Mouse (Mus musculus) heart, embryonic 16.5 days (tissue): ENCODE results near the gene Slc23a4. TPM values are rescaled to one million over a fixed set of nuclear protein-coding genes. Genes with fewer than 3 reads are reported as not detected.

ENCODE experiments used
- ATAC-seq: fragments of 200-750 bp; cut with Nextera tagmentation; replicated peaks from 2 replicates; pipeline ENCODE4 v1.8.0; 2017; ENCODE audit warnings: moderate number of reproducible peaks; ENCODE audit not compliant: insufficient read depth, low FRiP score; ENCODE audit errors: extremely low read depth
- H3K27ac ChIP-seq: fragments of 300-500 bp; sonication (generic); 2 replicates; pipeline ENCODE4 v1.5.1; 2014; ENCODE audit warnings: mild to moderate bottlenecking, low read length, control low read depth, moderate library complexity
- H3K27me3 ChIP-seq: fragments of 300-500 bp; sonication (generic); 2 replicates; pipeline ENCODE4 v1.6.1; 2014; ENCODE audit warnings: low read length, mixed read lengths; ENCODE audit not compliant: control insufficient read depth, insufficient read depth
- H3K36me3 ChIP-seq: fragments of 300-500 bp; sonication (generic); 2 replicates; pipeline ENCODE4 v1.6.1; 2014; ENCODE audit not compliant: control insufficient read depth, insufficient read depth
- H3K4me1 ChIP-seq: fragments of 300-500 bp; sonication (generic); 2 replicates; pipeline ENCODE4 v1.6.1; 2014; ENCODE audit warnings: low read length, mixed read lengths; ENCODE audit not compliant: control insufficient read depth, insufficient read depth
- H3K4me2 ChIP-seq: fragments of 300-500 bp; sonication (generic); 2 replicates; pipeline ENCODE4 v1.6.1; 2014; ENCODE audit warnings: low read depth, mild to moderate bottlenecking, control low read depth, low read length
- H3K4me3 ChIP-seq: fragments of 300-500 bp; sonication (generic); 2 replicates; pipeline ENCODE4 v1.5.1; 2014; ENCODE audit warnings: mild to moderate bottlenecking, control low read depth, low read length
- H3K9ac ChIP-seq: fragments of 300-500 bp; sonication (generic); 2 replicates; pipeline ENCODE4 v1.6.1; 2014; ENCODE audit warnings: low read length, control low read depth
- H3K9me3 ChIP-seq: fragments of 300-500 bp; sonication (generic); replicated peaks from 2 replicates; pipeline ENCODE4 v1.6.1; 2016; ENCODE audit warnings: low read length; ENCODE audit not compliant: control insufficient read depth
- WGBS: fragments of 180-500 bp; shearing (Covaris S2); extraction: QIAGEN DNeasy Blood & Tissue Kit; methylation state at CpG from one replicate; pipeline ENCODE4 v1.1.7; 2014; 5-methylcytosine and 5-hydroxymethylcytosine counted together
- polyA plus RNA-seq: library from polyadenylated mRNA; unstranded; fragments of >200 nt; fragmentation: Nextera tagmentation; extraction: Ambion mirVana; gene quantifications from 2 replicates; pipeline ENCODE4 v1.2.1, GENCODE M21; 2015

Slc23a4 gene
- polyA plus RNA-seq, 1 experiment from 2014 or later, result 1.7 TPM

DNA sequence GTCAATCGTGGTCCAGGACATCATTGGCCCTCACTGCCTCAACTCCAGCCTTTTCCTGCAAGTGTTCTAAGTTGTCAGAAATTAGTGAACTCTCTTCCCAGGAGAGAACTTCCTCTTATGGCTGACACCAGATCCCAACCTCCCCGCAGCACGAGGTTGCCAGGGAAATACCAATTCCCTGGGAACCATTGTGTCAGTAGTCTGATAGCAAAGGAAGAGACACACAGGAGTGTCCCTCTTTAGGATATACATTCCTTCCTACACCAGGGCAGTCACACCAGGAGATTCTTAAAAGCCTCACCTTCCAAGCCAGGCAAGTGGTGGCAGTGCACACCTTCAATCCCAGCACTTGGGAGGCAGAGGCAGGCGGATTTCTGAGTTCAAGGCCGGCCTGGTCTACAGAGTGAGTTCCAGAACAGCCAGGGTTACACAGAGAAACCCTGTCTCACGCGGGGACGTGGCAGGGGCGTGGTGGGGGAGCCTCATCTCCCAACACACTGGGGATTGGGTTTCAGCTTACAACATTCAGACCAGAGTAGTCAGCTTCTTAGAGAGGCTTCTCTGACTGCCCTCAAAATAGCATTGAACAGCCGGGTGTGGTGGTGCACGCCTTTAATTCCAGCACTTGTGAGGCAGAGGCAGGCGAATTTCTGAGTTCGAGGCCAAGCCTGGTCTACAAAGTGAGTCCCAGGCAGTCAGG is 74.7 kb downstream of the Slc23a4 start:
- WGBS, result 80% methylated on average over 13 of the region's 13 CpGs
- Histone ChIP-seq H3K27me3 (no peaks in the 10 kb centered on the region), H3K36me3 (0 out of 2 replicates have a peak, but pooled peaks cover 2% of the 10 kb centered on the region), H3K4me3 (no peak overlapping the region), H3K4me1 (peaks cover 12% of the 10 kb centered on the region), H3K9me3 (no peaks in the 10 kb centered on the region), H3K9ac (no peak overlapping the region), H3K4me2 (no peak overlapping the region), H3K27ac (no peak overlapping the region)
- no peak for ATAC-seq

DNA sequence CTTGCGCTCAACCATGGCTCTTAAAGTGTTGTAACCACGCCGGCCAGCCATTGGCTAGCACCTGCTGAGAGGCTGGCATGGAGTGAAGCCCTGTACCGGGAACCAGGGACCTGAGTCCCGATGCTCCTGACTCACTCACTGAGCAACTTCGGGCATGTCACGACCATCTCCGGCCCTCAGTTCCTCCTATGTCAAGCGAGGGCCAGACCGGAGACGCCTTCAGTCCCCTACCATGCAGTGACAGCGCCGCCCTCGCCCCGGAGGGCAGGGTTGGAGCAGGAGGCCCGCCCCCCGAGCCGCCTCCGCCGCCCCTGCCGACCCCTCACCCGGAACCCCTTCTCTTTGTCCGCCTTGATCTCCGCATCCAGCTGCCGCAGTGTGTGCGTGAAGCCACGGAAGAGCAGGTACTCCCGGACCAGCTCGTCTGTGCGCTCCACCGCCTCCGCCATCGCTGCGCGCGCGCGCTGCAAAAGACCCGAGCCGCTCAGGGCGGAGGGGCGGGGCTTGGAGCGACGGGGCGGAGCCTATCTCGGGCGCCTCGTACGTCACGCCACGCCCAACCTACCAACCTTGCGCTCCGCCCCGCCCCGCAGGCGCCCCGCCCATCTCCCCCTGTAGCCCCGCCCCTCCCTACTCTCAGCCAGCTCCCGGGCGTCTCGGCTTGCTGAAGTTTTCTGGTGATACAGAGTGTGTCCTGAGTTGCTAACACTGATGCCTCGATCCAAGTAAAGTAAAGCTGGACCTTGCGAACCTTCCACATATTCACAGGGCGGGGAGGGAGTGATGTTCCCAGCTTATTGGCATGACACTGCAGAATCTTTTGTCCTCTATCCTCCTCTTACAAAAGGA is 77.6 kb downstream of the Slc23a4 start, which contains the start of gene Wdr91:
TSS of gene Wdr91 (minus strand) at position 506 of the 849 bp plus-strand sequence.
- Histone ChIP-seq H3K4me2 (peak within 1 kb of the TSS; percentile 77), H3K36me3 (peaks cover 19% of the 10 kb centered on the region), H3K9me3 (no peaks in the 10 kb centered on the region), H3K27me3 (no peaks in the 10 kb centered on the region), H3K27ac (peak within 1 kb of the TSS; percentile 87), H3K4me3 (peak within 1 kb of the TSS; percentile 83), H3K9ac (peak within 1 kb of the TSS; percentile 80), H3K4me1 (peaks cover 16% of the 10 kb centered on the region)
- under 1% methylated on average over 63 of the region's 64 CpGs for WGBS
- ATAC-seq, result peak; percentile 95

- Histone ChIP-seq H3K4me1 (peaks cover 16% of the 10 kb centered on the region), H3K9ac (peak overlapping the region; percentile 80), H3K36me3 (peaks cover 23% of the 10 kb centered on the region), H3K4me2 (peak overlapping the region; percentile 75), H3K27ac (peak overlapping the region; percentile 87), H3K9me3 (no peaks in the 10 kb centered on the region), H3K27me3 (no peaks in the 10 kb centered on the region), H3K4me3 (peak overlapping the region; percentile 83)
- 35% methylated on average over 8 of the region's 8 CpGs for WGBS
- ATAC-seq, result no peak
Measured at GRCm38 (mm10) chr6:34909631-34910345, 78.4 kb downstream of the Slc23a4 start.

- H3K9ac ChIP-seq, result no peak overlapping the region; the same call in 1 of the 2 replicates
- 77% methylated on average over 18 of the region's 18 CpGs for WGBS
- no peak for ATAC-seq
Measured at GRCm38 (mm10) chr6:34907696-34908260, 80.4 kb downstream of the Slc23a4 start.

GRCm38 (mm10) chr6:34907121-34907614 is 81.0 kb downstream of the Slc23a4 start:
- no peak overlapping the region for H3K4me3 ChIP-seq
- H3K36me3 ChIP-seq, result peaks cover 23% of the 10 kb centered on the region
- no peak for ATAC-seq

More at GRCm38 (mm10) chr6:34907696-34908260, 80.4 kb downstream of the Slc23a4 start:
- no peaks in the 10 kb centered on the region for H3K27me3 ChIP-seq
- no peak overlapping the region for H3K4me3 ChIP-seq
- H3K9me3 ChIP-seq, result no peaks in the 10 kb centered on the region
- peaks cover 23% of the 10 kb centered on the region for H3K36me3 ChIP-seq
- H3K4me1 ChIP-seq, result peaks cover 29% of the 10 kb centered on the region
- no peak overlapping the region for H3K27ac ChIP-seq
- no peak overlapping the region for H3K4me2 ChIP-seq

GRCm38 (mm10) chr6:34906661-34907060 is 81.5 kb downstream of the Slc23a4 start:
- peaks cover 23% of the 10 kb centered on the region for H3K36me3 ChIP-seq
- H3K9me3 ChIP-seq, result no peaks in the 10 kb centered on the region
- no peak overlapping the region for H3K9ac ChIP-seq
- peaks cover 40% of the 10 kb centered on the region for H3K4me1 ChIP-seq
- H3K27ac ChIP-seq, result no peak overlapping the region
- no peaks in the 10 kb centered on the region for H3K27me3 ChIP-seq
- no peak overlapping the region for H3K4me3 ChIP-seq
- WGBS, result 89% methylated on average over 4 of the region's 4 CpGs
- no peak overlapping the region for H3K4me2 ChIP-seq
- ATAC-seq, result no peak

More at GRCm38 (mm10) chr6:34907121-34907614, 81.0 kb downstream of the Slc23a4 start:
- Histone ChIP-seq H3K4me1 (peaks cover 35% of the 10 kb centered on the region), H3K9ac (no peak overlapping the region), H3K9me3 (no peaks in the 10 kb centered on the region), H3K27ac (no peak overlapping the region), H3K27me3 (no peaks in the 10 kb centered on the region), H3K4me2 (no peak overlapping the region)
- WGBS, result 69% methylated on average over 2 of the region's 2 CpGs

- peaks cover 26% of the 10 kb centered on the region for H3K36me3 ChIP-seq
- no peak overlapping the region for H3K4me3 ChIP-seq
- no peak overlapping the region for H3K27ac ChIP-seq
- peaks cover 41% of the 10 kb centered on the region for H3K4me1 ChIP-seq
- H3K9me3 ChIP-seq, result no peaks in the 10 kb centered on the region
- no peak overlapping the region for H3K9ac ChIP-seq
- ATAC-seq, result no peak
- H3K4me2 ChIP-seq, result no peak overlapping the region
- WGBS, result 74% methylated on average over 2 of the region's 2 CpGs
- H3K27me3 ChIP-seq, result no peaks in the 10 kb centered on the region
Measured at GRCm38 (mm10) chr6:34906125-34906524, 82.1 kb downstream of the Slc23a4 start.

DNA sequence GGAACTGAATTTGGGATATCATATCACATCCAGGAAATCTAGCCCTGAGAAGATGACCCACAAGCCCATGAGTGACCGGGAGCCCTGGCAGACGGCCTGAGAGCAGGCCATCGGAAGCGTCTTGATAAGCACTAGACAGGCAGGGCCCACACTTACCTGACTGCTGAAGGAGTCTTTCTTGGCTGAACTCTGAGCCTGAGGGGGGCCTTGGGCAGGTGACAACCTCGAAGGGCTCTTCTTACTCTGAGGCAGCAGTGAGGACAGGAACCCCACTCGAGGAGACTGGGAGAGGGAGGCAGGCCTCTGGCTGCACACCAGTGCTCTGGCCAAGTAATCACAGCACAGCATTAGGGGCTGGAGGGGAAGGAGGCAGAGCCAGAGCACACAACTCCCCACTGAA is 83.8 kb downstream of the Slc23a4 start:
- no peaks in the 10 kb centered on the region for H3K9me3 ChIP-seq
- H3K4me1 ChIP-seq, result peaks cover 44% of the 10 kb centered on the region
- H3K36me3 ChIP-seq, result peaks cover 36% of the 10 kb centered on the region
- H3K27me3 ChIP-seq, result no peaks in the 10 kb centered on the region
- ATAC-seq, result no peak
- H3K27ac ChIP-seq, result no peak overlapping the region; the same call in 1 of the 2 replicates
- no peak overlapping the region for H3K9ac ChIP-seq
- no peak overlapping the region for H3K4me3 ChIP-seq
- 22% methylated on average over 6 of the region's 6 CpGs for WGBS
- no peak overlapping the region for H3K4me2 ChIP-seq
